Mouse (Mus musculus) spleen, adult 2 months (tissue): ENCODE measurements around the gene Tmem160. TPM values are rescaled to one million over a fixed set of nuclear protein-coding genes. Genes with fewer than 3 reads are reported as not detected.

Source experiments
- DNase-seq, 2 experiments: peaks; one replicate each; pipeline versions ENCODE4 v3.0.0 to v3.0.0-alpha.2; 2012 to 2021; ENCODE audit warnings: low spot score in 2 of 2, low read depth in 1 of 2
- H3K27ac ChIP-seq: fragments of 200-500 bp; 2 replicates; pipeline ENCODE4 v1.5.1; 2012; ENCODE audit warnings: low read length, inconsistent platforms; ENCODE audit not compliant: insufficient read depth
- H3K27me3 ChIP-seq: fragments of 200-500 bp; 2 replicates; pipeline ENCODE4 v1.6.1; 2012; ENCODE audit warnings: mild to moderate bottlenecking, moderate library complexity, low read length, inconsistent platforms; ENCODE audit not compliant: control insufficient read depth, insufficient read depth
- H3K36me3 ChIP-seq: fragments of 200-500 bp; 2 replicates; pipeline ENCODE4 v1.6.1; 2012; ENCODE audit warnings: mild to moderate bottlenecking, low read length, inconsistent platforms; ENCODE audit not compliant: control insufficient read depth, insufficient read depth
- H3K4me1 ChIP-seq: fragments of 200-500 bp; 2 replicates; pipeline ENCODE4 v1.6.1; 2011; ENCODE audit warnings: inconsistent platforms; ENCODE audit not compliant: control insufficient read depth, insufficient read depth, insufficient read length
- H3K4me3 ChIP-seq: fragments of 200-500 bp; 2 replicates; pipeline ENCODE4 v1.5.1; 2011; ENCODE audit warnings: mild to moderate bottlenecking, inconsistent platforms; ENCODE audit not compliant: insufficient read depth, insufficient read length; ENCODE audit errors: extremely low read depth
- CTCF ChIP-seq: fragments of 200-500 bp; IDR thresholded peaks from 2 replicates; pipeline ENCODE4 v1.5.1; 2011; ENCODE audit warnings: mild to moderate bottlenecking, inconsistent platforms; ENCODE audit not compliant: insufficient read depth, insufficient read length, insufficient replicate concordance; ENCODE audit errors: extremely low read depth
- POLR2A ChIP-seq: fragments of 200-500 bp; IDR thresholded peaks from 2 replicates; pipeline ENCODE4 v1.6.1; 2011; ENCODE audit warnings: low read depth, low read length, inconsistent platforms
- WGBS: fragments of 180-500 bp; shearing (Covaris S2); methylation state at CpG from one replicate; pipeline ENCODE4 v1.1.7; 2018; 5-methylcytosine and 5-hydroxymethylcytosine counted together
- polyA plus RNA-seq: library from polyadenylated mRNA; depleted of rRNA; stranded (reverse); fragments of >200 nt; gene quantifications from 2 replicates; pipeline ENCODE4 v1.2.3, GENCODE M21; 2012

The Tmem160 gene
- polyA plus RNA-seq, 1 experiment: 118 TPM

- H3K27ac ChIP-seq: no peak overlapping the region
- no peak for TF ChIP-seq POLR2A
- peak; percentile 7; the same call in 1 of the 2 replicates for TF ChIP-seq CTCF
- no peak for DNase-seq
- H3K36me3 ChIP-seq: peaks cover under 1% of the 10 kb centered on the region; the same call in 1 of the 2 replicates
- H3K27me3 ChIP-seq: no peaks in the 10 kb centered on the region
- no peaks in the 10 kb centered on the region for H3K4me1 ChIP-seq
- H3K4me3 ChIP-seq: no peak overlapping the region
These were observed 11.3 kb upstream of the Tmem160 start for GRCm38 (mm10) chr7:16441241-16441640.

- no peak for TF ChIP-seq CTCF
- no peak for TF ChIP-seq POLR2A
- Histone ChIP-seq H3K27me3 (no peaks in the 10 kb centered on the region), H3K4me3 (no peak overlapping the region), H3K4me1 (peaks cover 4% of the 10 kb centered on the region; the same call in 1 of the 2 replicates), H3K27ac (no peak overlapping the region), H3K36me3 (peaks cover 13% of the 10 kb centered on the region)
- 91% methylated on average over 6 of the region's 6 CpGs for WGBS
- DNase-seq: no peak
These were observed 923 bp upstream of the Tmem160 start for GRCm38 (mm10) chr7:16451656-16452055.

GRCm38 (mm10) chr7:16453118-16453711, 636 bp downstream of the Tmem160 start:
- WGBS: 1% methylated on average over 23 of the region's 23 CpGs
- peak overlapping the region; percentile 58; the same call in 1 of the 2 replicates for H3K27ac ChIP-seq
- peaks cover 16% of the 10 kb centered on the region for H3K36me3 ChIP-seq
- H3K27me3 ChIP-seq: no peaks in the 10 kb centered on the region
- peak overlapping the region; percentile 86 for H3K4me3 ChIP-seq
- peak in 1 of 2 experiments; percentile 21 for DNase-seq
- TF ChIP-seq CTCF: no peak
- H3K4me1 ChIP-seq: peaks cover 4% of the 10 kb centered on the region; the same call in 1 of the 2 replicates

- Histone ChIP-seq H3K27me3 (no peaks in the 10 kb centered on the region), H3K36me3 (peaks cover 16% of the 10 kb centered on the region), H3K4me3 (no peak overlapping the region), H3K27ac (no peak overlapping the region), H3K4me1 (peaks cover 4% of the 10 kb centered on the region; the same call in 1 of the 2 replicates)
- TF ChIP-seq CTCF (no peak), POLR2A (no peak)
- 94% methylated on average over 14 of the region's 14 CpGs for WGBS
- DNase-seq: no peak
These were observed 2.4 kb downstream of the Tmem160 start for GRCm38 (mm10) chr7:16455016-16455415.

- peaks cover 16% of the 10 kb centered on the region for H3K36me3 ChIP-seq
- TF ChIP-seq POLR2A: no peak
- no peak for TF ChIP-seq CTCF
- H3K27ac ChIP-seq: no peak overlapping the region
- WGBS: 87% methylated on average over 5 of the region's 5 CpGs
- no peak for DNase-seq
- no peaks in the 10 kb centered on the region for H3K27me3 ChIP-seq
- peaks cover 4% of the 10 kb centered on the region; the same call in 1 of the 2 replicates for H3K4me1 ChIP-seq
- no peak overlapping the region for H3K4me3 ChIP-seq
These were observed 3.7 kb downstream of the Tmem160 start for GRCm38 (mm10) chr7:16456289-16456688.

- Histone ChIP-seq H3K4me3 (no peak overlapping the region), H3K27ac (no peak overlapping the region), H3K36me3 (peaks cover 9% of the 10 kb centered on the region), H3K4me1 (no peaks in the 10 kb centered on the region), H3K27me3 (no peaks in the 10 kb centered on the region)
- WGBS: 58% methylated on average over 13 of the region's 13 CpGs
- no peak for DNase-seq
- no peak for TF ChIP-seq POLR2A
- no peak for TF ChIP-seq CTCF
These were observed 8.0 kb downstream of the Tmem160 start for GRCm38 (mm10) chr7:16460566-16460965.

- TF ChIP-seq CTCF (no peak), POLR2A (no peak)
- no peaks in the 10 kb centered on the region for H3K4me1 ChIP-seq
- no peak overlapping the region for H3K4me3 ChIP-seq
- no peaks in the 10 kb centered on the region for H3K27me3 ChIP-seq
- peaks cover 3% of the 10 kb centered on the region; the same call in 1 of the 2 replicates for H3K36me3 ChIP-seq
- H3K27ac ChIP-seq: no peak overlapping the region
- 65% methylated on average over 6 of the region's 6 CpGs for WGBS
- no peak for DNase-seq
These were observed 8.6 kb downstream of the Tmem160 start for GRCm38 (mm10) chr7:16461151-16461550.
